Comparison of ENCODE assay signal across 9 mouse cellular contexts in the genomic region with DNA sequence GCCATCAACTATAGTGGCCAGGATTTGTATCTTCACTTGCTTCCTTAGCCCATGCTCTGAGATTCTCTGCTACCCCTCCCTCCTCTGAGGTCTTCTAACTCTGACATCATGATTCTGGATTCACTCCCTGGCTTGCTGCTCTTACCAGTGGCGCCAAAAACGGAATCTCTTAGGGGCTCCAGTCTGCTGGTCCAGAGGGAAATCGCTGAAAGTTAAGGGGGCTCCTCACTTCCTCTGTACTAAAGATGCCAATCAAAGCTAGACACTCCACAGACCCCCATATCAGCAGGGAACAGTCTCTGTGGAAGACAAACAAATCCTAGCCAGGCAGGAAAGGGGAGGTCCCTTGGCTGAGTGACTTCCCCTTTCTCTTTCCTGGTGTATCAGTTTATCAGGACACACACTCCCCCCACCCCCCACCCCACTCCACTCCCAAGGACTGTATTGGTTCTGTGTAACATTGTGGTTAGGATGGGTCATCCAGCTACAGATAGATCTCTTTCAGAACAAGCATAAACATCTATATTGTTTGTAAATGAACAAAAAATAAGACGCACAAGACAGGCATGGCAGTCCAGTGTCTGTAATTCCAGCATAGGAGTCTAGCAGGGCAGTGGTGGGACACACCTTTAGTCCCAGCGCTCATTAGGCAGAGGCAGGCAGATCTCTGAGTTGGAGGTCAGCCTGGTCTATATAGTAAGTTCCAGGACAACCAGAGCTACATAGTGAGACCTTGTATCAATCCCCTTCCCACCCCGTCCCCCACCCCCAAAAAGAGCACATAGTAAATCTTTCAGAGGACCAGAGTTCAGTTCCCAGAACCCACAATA. TPM values are rescaled to one million over a fixed set of nuclear protein-coding genes. Genes with fewer than 3 reads are reported as not detected.
DNase-seq lines count a peak whose midpoint lies in the region; ATAC-seq lines count a peak whose summit lies in the region.
"Had no signal": no experiment of that assay in that cellular context is flagged by ENCODE, and none has a peak within 500 bp of the region (broad histone marks: within the 10 kb centered on the region; RNA-seq: fewer than 3 reads in every experiment).

No protein-coding gene starts in this region.

- WGBS in midbrain, embryonic 11.5 days = 61% methylated on average over 6 of the region's 6 CpGs
- 58% methylated on average over 6 of the region's 6 CpGs for WGBS in midbrain, embryonic 10.5 days
- 37% methylated on average over 6 of the region's 6 CpGs for WGBS in heart, embryonic 15.5 days
- 51% methylated on average over 6 of the region's 6 CpGs for WGBS in limb, embryonic 11.5 days

- H3K4me3 ChIP-seq in midbrain, embryonic 11.5 days (ENCODE audit: low read depth, low read length) = no peak overlapping the region
- H3K4me3 ChIP-seq in midbrain, embryonic 10.5 days = no peak overlapping the region
- H3K4me3 ChIP-seq in heart, embryonic 15.5 days = peak overlapping the region; percentile 21; the same call in 1 of the 2 replicates
- no peak overlapping the region for H3K4me3 ChIP-seq in limb, embryonic 11.5 days (ENCODE audit: low read depth, low read length)
- H3K4me3 ChIP-seq: midbrain, embryonic 12.5 days had no signal

- H3K36me3 ChIP-seq in midbrain, embryonic 11.5 days (ENCODE audit: control insufficient read depth, insufficient read depth, low read length) = no peaks in the 10 kb centered on the region
- H3K36me3 ChIP-seq in midbrain, embryonic 10.5 days = no peaks in the 10 kb centered on the region
- no peaks in the 10 kb centered on the region for H3K36me3 ChIP-seq in heart, embryonic 15.5 days
- H3K36me3 ChIP-seq in limb, embryonic 11.5 days (ENCODE audit: control insufficient read depth, insufficient read depth, low read length) = no peaks in the 10 kb centered on the region
- H3K36me3 ChIP-seq: midbrain, embryonic 12.5 days had no signal

- no peaks in the 10 kb centered on the region for H3K9me3 ChIP-seq in midbrain, embryonic 11.5 days (ENCODE audit: control insufficient read depth, low read length)
- H3K9me3 ChIP-seq in midbrain, embryonic 10.5 days (replicated peaks) = no peaks in the 10 kb centered on the region
- H3K9me3 ChIP-seq in heart, embryonic 15.5 days (replicated peaks) = no peaks in the 10 kb centered on the region
- H3K9me3 ChIP-seq in limb, embryonic 11.5 days (ENCODE audit: control insufficient read depth, low read length) = no peaks in the 10 kb centered on the region
- H3K9me3 ChIP-seq: midbrain, embryonic 12.5 days had no signal

- H3K27ac ChIP-seq in midbrain, embryonic 11.5 days (ENCODE audit: low read depth, low read length) = peak overlapping the region; percentile 14; the same call in 1 of the 2 replicates
- H3K27ac ChIP-seq in midbrain, embryonic 10.5 days (replicated peaks) = no peak overlapping the region
- peak overlapping the region; percentile 92 for H3K27ac ChIP-seq in heart, embryonic 15.5 days
- peak overlapping the region; percentile 58 for H3K27ac ChIP-seq in limb, embryonic 11.5 days (replicated peaks; ENCODE audit: low read depth, low read length)
- H3K27ac ChIP-seq: midbrain, embryonic 12.5 days had no signal

- no peak overlapping the region for H3K9ac ChIP-seq in midbrain, embryonic 11.5 days (ENCODE audit: low read length)
- H3K9ac ChIP-seq in heart, embryonic 15.5 days = no peak overlapping the region
- no peak overlapping the region for H3K9ac ChIP-seq in limb, embryonic 11.5 days (ENCODE audit: low read length)
- H3K9ac ChIP-seq: midbrain, embryonic 12.5 days had no signal

- H3K4me1 ChIP-seq in midbrain, embryonic 11.5 days (ENCODE audit: control insufficient read depth, insufficient read depth, low read length) = peaks cover 19% of the 10 kb centered on the region
- peaks cover 33% of the 10 kb centered on the region for H3K4me1 ChIP-seq in midbrain, embryonic 10.5 days
- H3K4me1 ChIP-seq in heart, embryonic 15.5 days (replicated peaks) = peaks cover 17% of the 10 kb centered on the region
- H3K4me1 ChIP-seq in limb, embryonic 11.5 days (ENCODE audit: control insufficient read depth, insufficient read depth, low read length) = peaks cover 20% of the 10 kb centered on the region

- H3K4me2 ChIP-seq in midbrain, embryonic 11.5 days = no peak overlapping the region
- peak overlapping the region; percentile 50 for H3K4me2 ChIP-seq in heart, embryonic 15.5 days
- H3K4me2 ChIP-seq in limb, embryonic 11.5 days (ENCODE audit: low read depth, severe bottlenecking) = peak overlapping the region; percentile 24; the same call in 1 of the 2 replicates
- H3K4me2 ChIP-seq: midbrain, embryonic 12.5 days had no signal

- H3K27me3 ChIP-seq in midbrain, embryonic 11.5 days (ENCODE audit: control insufficient read depth, insufficient read depth, low read length) = no peaks in the 10 kb centered on the region
- H3K27me3 ChIP-seq in midbrain, embryonic 10.5 days (ENCODE audit: low read depth, poor library complexity, severe bottlenecking) = peaks cover 10% of the 10 kb centered on the region; the same call in 1 of the 2 replicates
- H3K27me3 ChIP-seq in heart, embryonic 15.5 days = 0 out of 2 replicates have a peak, but pooled peaks cover 3% of the 10 kb centered on the region
- H3K27me3 ChIP-seq in limb, embryonic 11.5 days (ENCODE audit: control insufficient read depth, insufficient read depth, low read length) = no peaks in the 10 kb centered on the region

- ATAC-seq in midbrain, embryonic 11.5 days (ENCODE audit: low FRiP score) = no peak
- ATAC-seq in heart, embryonic 15.5 days (replicated peaks; ENCODE audit: insufficient number of reproducible peaks, insufficient read depth, low FRiP score, low read depth) = peak; percentile 91
- ATAC-seq in limb, embryonic 11.5 days (ENCODE audit: insufficient number of reproducible peaks, low FRiP score, low TSS enrichment, low read depth) = no peak
- ATAC-seq in megakaryocyte-erythroid progenitor cell, adult 5-6 weeks (replicated peaks; ENCODE audit: low FRiP score, low TSS enrichment, poor library complexity, severe bottlenecking) = 0 out of 2 replicates have a peak, but pooled peaks have one; percentile 14

- DNase-seq in midbrain, embryonic 11.5 days (ENCODE audit: low spot score, missing footprints) = no peak
- no peak for DNase-seq in midbrain, embryonic 10.5 days (ENCODE audit: low spot score)
- DNase-seq in limb, embryonic 11.5 days (ENCODE audit: low spot score) = peak; percentile 31
- no peak for DNase-seq in right cerebral cortex, adult 2 months (ENCODE audit: low spot score in 2 of 2)
- DNase-seq in cerebellum, adult 11 months = no peak
- DNase-seq in c-Kit-positive CD71-positive TER-119-positive erythroid progenitor cells, embryonic 14.5 days (ENCODE audit: low spot score) = no peak

RNA-seq across cellular contexts. Expression of a gene that starts 6.0 kb away (rescaled TPM):
- 10.4 and 10.6 TPM in 2 replicates for polyA plus RNA-seq in midbrain, embryonic 11.5 days (2014; fragmentation: Nextera tagmentation; extraction: Ambion mirVana)
- polyA plus RNA-seq in midbrain, embryonic 10.5 days (2016; fragmentation: Nextera tagmentation; extraction: Ambion mirVana) = 11.1 and 11.2 TPM in 2 replicates
- polyA plus RNA-seq in heart, embryonic 15.5 days (2015; fragmentation: Nextera tagmentation; extraction: Ambion mirVana) = 13.3 and 15.0 TPM in 2 replicates
- polyA plus RNA-seq in limb, embryonic 11.5 days (2014; fragmentation: Nextera tagmentation; extraction: Ambion mirVana) = 12.7 and 13.4 TPM in 2 replicates
- total RNA-seq in megakaryocyte-erythroid progenitor cell, adult 5-6 weeks (2014; fragmentation: Nextera tagmentation) = 18.2 and 20.6 TPM in 2 replicates
- total RNA-seq in megakaryocyte-erythroid progenitor cell, adult 5-6 weeks (2017) = 13.8 and 20.3 TPM in 2 replicates

RNA-seq across cellular contexts. Expression of a gene that starts 13.6 kb away (rescaled TPM):
- polyA plus RNA-seq in midbrain, embryonic 11.5 days (2014; fragmentation: Nextera tagmentation; extraction: Ambion mirVana) = 65.6 and 73.4 TPM in 2 replicates
- 64.7 and 71.5 TPM in 2 replicates for polyA plus RNA-seq in midbrain, embryonic 10.5 days (2016; fragmentation: Nextera tagmentation; extraction: Ambion mirVana)
- 196 and 210 TPM in 2 replicates for polyA plus RNA-seq in heart, embryonic 15.5 days (2015; fragmentation: Nextera tagmentation; extraction: Ambion mirVana)
- polyA plus RNA-seq in limb, embryonic 11.5 days (2014; fragmentation: Nextera tagmentation; extraction: Ambion mirVana) = 60.4 and 67.2 TPM in 2 replicates
- not detected in 2 replicates for total RNA-seq in megakaryocyte-erythroid progenitor cell, adult 5-6 weeks (2014; fragmentation: Nextera tagmentation)
- total RNA-seq in megakaryocyte-erythroid progenitor cell, adult 5-6 weeks (2017) = not detected in 2 replicates

RNA-seq across cellular contexts. Expression of a gene that starts 21.3 kb away (rescaled TPM):
- polyA plus RNA-seq in midbrain, embryonic 11.5 days (2014; fragmentation: Nextera tagmentation; extraction: Ambion mirVana) = 122 and 130 TPM in 2 replicates
- polyA plus RNA-seq in midbrain, embryonic 10.5 days (2016; fragmentation: Nextera tagmentation; extraction: Ambion mirVana) = 137 and 143 TPM in 2 replicates
- polyA plus RNA-seq in heart, embryonic 15.5 days (2015; fragmentation: Nextera tagmentation; extraction: Ambion mirVana) = 89.1 and 106 TPM in 2 replicates
- polyA plus RNA-seq in limb, embryonic 11.5 days (2014; fragmentation: Nextera tagmentation; extraction: Ambion mirVana) = 111 and 120 TPM in 2 replicates
- 112 and 137 TPM in 2 replicates for total RNA-seq in megakaryocyte-erythroid progenitor cell, adult 5-6 weeks (2014; fragmentation: Nextera tagmentation)
- 44.7 and 71.5 TPM in 2 replicates for total RNA-seq in megakaryocyte-erythroid progenitor cell, adult 5-6 weeks (2017)

RNA-seq across cellular contexts. Expression of a gene that starts 28.1 kb away (rescaled TPM):
- polyA plus RNA-seq in midbrain, embryonic 11.5 days (2014; fragmentation: Nextera tagmentation; extraction: Ambion mirVana) = 4.8 and 5.2 TPM in 2 replicates
- 5.4 and 8.0 TPM in 2 replicates for polyA plus RNA-seq in midbrain, embryonic 10.5 days (2016; fragmentation: Nextera tagmentation; extraction: Ambion mirVana)
- polyA plus RNA-seq in heart, embryonic 15.5 days (2015; fragmentation: Nextera tagmentation; extraction: Ambion mirVana) = 4.1 and 7.2 TPM in 2 replicates
- 7.0 and 8.1 TPM in 2 replicates for polyA plus RNA-seq in limb, embryonic 11.5 days (2014; fragmentation: Nextera tagmentation; extraction: Ambion mirVana)
- total RNA-seq in megakaryocyte-erythroid progenitor cell, adult 5-6 weeks (2014; fragmentation: Nextera tagmentation) = 0.25 and 1.4 TPM in 2 replicates
- 0.05 and 0.30 TPM in 2 replicates for total RNA-seq in megakaryocyte-erythroid progenitor cell, adult 5-6 weeks (2017)

RNA-seq across cellular contexts. Expression of a gene that starts 46.6 kb away (rescaled TPM):
- 1.4 and 1.7 TPM in 2 replicates for polyA plus RNA-seq in midbrain, embryonic 11.5 days (2014; fragmentation: Nextera tagmentation; extraction: Ambion mirVana)
- polyA plus RNA-seq in midbrain, embryonic 10.5 days (2016; fragmentation: Nextera tagmentation; extraction: Ambion mirVana) = 1.6 and 1.8 TPM in 2 replicates
- 0.61 and 0.68 TPM in 2 replicates for polyA plus RNA-seq in heart, embryonic 15.5 days (2015; fragmentation: Nextera tagmentation; extraction: Ambion mirVana)
- 1.3 and 1.8 TPM in 2 replicates for polyA plus RNA-seq in limb, embryonic 11.5 days (2014; fragmentation: Nextera tagmentation; extraction: Ambion mirVana)
- total RNA-seq in megakaryocyte-erythroid progenitor cell, adult 5-6 weeks (2014; fragmentation: Nextera tagmentation) = 2.3 and 3.7 TPM in 2 replicates
- 2.1 and 4.2 TPM in 2 replicates for total RNA-seq in megakaryocyte-erythroid progenitor cell, adult 5-6 weeks (2017)

Comparison
In these comparisons a context has a peak if more than half of its experiments do, and no peak if none do; other contexts are left out.
1. ATAC-seq: peak in heart, embryonic 15.5 days (single experiment) and megakaryocyte-erythroid progenitor cell, adult 5-6 weeks (single experiment); none in midbrain, embryonic 11.5 days (single experiment) and limb, embryonic 11.5 days (single experiment).